Mouse (Mus musculus): ENCODE measurements around the gene Dut.

DNA sequence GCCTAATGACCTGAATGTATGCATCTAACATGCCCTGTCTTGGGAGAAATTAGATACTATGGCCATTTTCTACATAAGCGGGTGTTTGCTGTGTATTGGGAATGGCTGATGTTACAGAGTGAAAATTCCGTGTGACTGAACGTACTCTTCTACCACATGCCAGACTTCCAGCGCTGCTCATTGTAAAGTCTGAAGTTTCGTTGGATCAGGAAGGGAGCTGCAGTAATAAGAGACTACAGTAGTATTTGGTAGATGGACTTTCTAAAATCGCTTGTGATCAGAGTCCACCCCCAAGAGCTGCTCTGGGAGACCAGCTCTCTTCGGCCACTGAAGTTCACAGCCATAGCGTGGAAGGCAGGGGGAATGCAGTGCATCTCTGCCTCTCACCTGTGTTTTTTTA, 1.3 kb downstream of the Dut start:
- TF ChIP-seq EP300 (IDR thresholded peaks at IDR 0.05) (no peak), CTCF (IDR thresholded peaks at IDR 0.05) (no peak)
